Mouse (Mus musculus) cerebellum, adult 2 months (tissue): ENCODE data around the gene Cbx4.

Source experiments
- CTCF ChIP-seq: fragments of 200-500 bp; IDR thresholded peaks from 2 replicates; pipeline ENCODE4 v1.5.1; 2011; ENCODE audit warnings: low read depth, mild to moderate bottlenecking, control low read depth, low read length, moderate library complexity, borderline replicate concordance; ENCODE audit not compliant: insufficient read depth
- POLR2A ChIP-seq: fragments of 200-500 bp; IDR thresholded peaks from 2 replicates; pipeline ENCODE4 v1.6.1; 2011; ENCODE audit warnings: low read length, control low read depth, borderline replicate concordance; ENCODE audit not compliant: insufficient read depth

- TF ChIP-seq CTCF (no peak), POLR2A (no peak)
Observed at GRCm38 (mm10) chr11:119072986-119073385, 13.0 kb downstream of the Cbx4 start.
